Comparison of ENCODE assay signal across 8 mouse cellular contexts in genomic region chrX:166971721-166972120, GRCm38 (mm10).
A peak's percentile ranks its signal among the peaks of the same experiment; 100 is the strongest.
DNase-seq lines count a peak whose midpoint lies in the region; ATAC-seq and TF ChIP-seq lines count a peak whose summit lies in the region.
"Had no signal": no experiment of that assay in that cellular context is flagged by ENCODE, and none has a peak within 500 bp of the region (broad histone marks: within the 10 kb centered on the region; RNA-seq: fewer than 3 reads in every experiment).

No protein-coding gene starts in this region.

- H3K27me3 ChIP-seq in lung, embryonic 15.5 days, result no peaks in the 10 kb centered on the region; the same call in 1 of the 2 replicates
- no peaks in the 10 kb centered on the region for H3K27me3 ChIP-seq in forebrain, embryonic 14.5 days (replicated peaks; ENCODE audit: control insufficient read depth, insufficient read depth, low read length)
- H3K27me3 ChIP-seq in intestine, postnatal 0 days (replicated peaks; ENCODE audit: control insufficient read depth, insufficient read depth, low read length), result no peaks in the 10 kb centered on the region
- H3K27me3 ChIP-seq in stomach, postnatal 0 days (ENCODE audit: control insufficient read depth, insufficient read depth, low read length), result no peaks in the 10 kb centered on the region

- H3K4me3 ChIP-seq in lung, embryonic 15.5 days, result no peak overlapping the region
- H3K4me3 ChIP-seq in forebrain, embryonic 14.5 days (ENCODE audit: low read depth, low read length), result no peak overlapping the region
- no peak overlapping the region for H3K4me3 ChIP-seq in intestine, postnatal 0 days (ENCODE audit: low read depth, low read length)
- H3K4me3 ChIP-seq in stomach, postnatal 0 days (ENCODE audit: low read depth, low read length), result no peak overlapping the region

- no peak for TF ChIP-seq CTCF in intestine, postnatal 0 days (IDR thresholded peaks at IDR 0.05; ENCODE audit: low read depth)
- TF ChIP-seq CTCF in stomach, postnatal 0 days (IDR thresholded peaks at IDR 0.05; ENCODE audit: low read depth), result no peak

- no peaks in the 10 kb centered on the region for H3K4me1 ChIP-seq in lung, embryonic 15.5 days
- no peaks in the 10 kb centered on the region for H3K4me1 ChIP-seq in forebrain, embryonic 14.5 days (ENCODE audit: control insufficient read depth, insufficient read depth, low read length)
- no peaks in the 10 kb centered on the region for H3K4me1 ChIP-seq in intestine, postnatal 0 days (replicated peaks; ENCODE audit: control insufficient read depth, insufficient read depth, low read length)
- H3K4me1 ChIP-seq in stomach, postnatal 0 days (replicated peaks; ENCODE audit: control insufficient read depth, insufficient read depth), result no peaks in the 10 kb centered on the region

- H3K9me3 ChIP-seq in lung, embryonic 15.5 days, result no peaks in the 10 kb centered on the region
- H3K9me3 ChIP-seq in forebrain, embryonic 14.5 days (replicated peaks; ENCODE audit: control insufficient read depth, low read length), result no peaks in the 10 kb centered on the region
- H3K9me3 ChIP-seq in intestine, postnatal 0 days (ENCODE audit: control insufficient read depth), result no peaks in the 10 kb centered on the region
- H3K9me3 ChIP-seq in stomach, postnatal 0 days (ENCODE audit: control insufficient read depth, low read length), result no peaks in the 10 kb centered on the region

- no peak for TF ChIP-seq EP300 in stomach, postnatal 0 days (optimal IDR thresholded peaks at IDR 0.05)

- no peak for DNase-seq in lung, postnatal 14 days
- DNase-seq in forebrain, embryonic 14.5 days (ENCODE audit: low spot score), result peak; percentile 82
- DNase-seq in stomach, postnatal 0 days (ENCODE audit: low spot score), result peak; percentile 15
- DNase-seq in left cerebral cortex, adult 9 months (ENCODE audit: low spot score in 2 of 2), result no peak
- no peak for DNase-seq in ovary, adult 18-20 months (ENCODE audit: low spot score)
- DNase-seq: spleen, adult 18-20 months had no signal

- H3K27ac ChIP-seq in lung, embryonic 15.5 days, result no peak overlapping the region
- H3K27ac ChIP-seq in forebrain, embryonic 14.5 days (ENCODE audit: low read depth, low read length), result no peak overlapping the region
- H3K27ac ChIP-seq in intestine, postnatal 0 days (ENCODE audit: low read depth, low read length), result no peak overlapping the region
- H3K27ac ChIP-seq in stomach, postnatal 0 days (replicated peaks), result no peak overlapping the region

- ATAC-seq in lung, embryonic 15.5 days (ENCODE audit: borderline replicate concordance, extremely low read depth, low FRiP score, low TSS enrichment), result peak; percentile 83; the same call in 1 of the 2 replicates
- ATAC-seq in forebrain, embryonic 14.5 days, result peak; percentile 92
- peak; percentile 69; the same call in 1 of the 2 replicates for ATAC-seq in intestine, postnatal 0 days
- ATAC-seq in stomach, postnatal 0 days (ENCODE audit: low FRiP score, low TSS enrichment), result peak; percentile 45; the same call in 1 of the 2 replicates

- no peak overlapping the region for H3K9ac ChIP-seq in lung, embryonic 15.5 days
- no peak overlapping the region for H3K9ac ChIP-seq in forebrain, embryonic 14.5 days (ENCODE audit: low read length)
- no peak overlapping the region for H3K9ac ChIP-seq in intestine, postnatal 0 days (ENCODE audit: low read depth, low read length)
- H3K9ac ChIP-seq in stomach, postnatal 0 days (ENCODE audit: low read length), result no peak overlapping the region

- WGBS in lung, embryonic 15.5 days, result 8% methylated on average over 1 of the region's 1 CpGs
- 26% methylated on average over 1 of the region's 1 CpGs for WGBS in forebrain, embryonic 14.5 days
- WGBS in intestine, postnatal 0 days, result 40% methylated on average over 1 of the region's 1 CpGs
- WGBS in stomach, postnatal 0 days, result 18% methylated on average over 1 of the region's 1 CpGs

- no peaks in the 10 kb centered on the region for H3K36me3 ChIP-seq in lung, embryonic 15.5 days
- H3K36me3 ChIP-seq in forebrain, embryonic 14.5 days (ENCODE audit: control insufficient read depth, insufficient read depth, low read length), result no peaks in the 10 kb centered on the region
- no peaks in the 10 kb centered on the region for H3K36me3 ChIP-seq in intestine, postnatal 0 days (ENCODE audit: control insufficient read depth, insufficient read depth)
- H3K36me3 ChIP-seq in stomach, postnatal 0 days (ENCODE audit: control insufficient read depth, insufficient read depth, low read length), result no peaks in the 10 kb centered on the region

- no peak overlapping the region for H3K4me2 ChIP-seq in lung, embryonic 15.5 days
- no peak overlapping the region for H3K4me2 ChIP-seq in forebrain, embryonic 14.5 days (ENCODE audit: low read length)
- no peak overlapping the region for H3K4me2 ChIP-seq in intestine, postnatal 0 days (replicated peaks; ENCODE audit: low read depth)
- H3K4me2 ChIP-seq in stomach, postnatal 0 days (replicated peaks; ENCODE audit: low read depth), result no peak overlapping the region

Comparison
In these comparisons a context has a peak if more than half of its experiments do, and no peak if none do; other contexts are left out.
1. DNase-seq: peak in forebrain, embryonic 14.5 days (single experiment) and stomach, postnatal 0 days (single experiment); none in lung, postnatal 14 days (single experiment), left cerebral cortex, adult 9 months (0 of 2) and ovary, adult 18-20 months (single experiment).
2. Peak in every context shown above with its lines, with median percentiles within 50 percentile points of each other: ATAC-seq.